Mouse (Mus musculus) C2C12 (cell line): ENCODE results near the gene Nfia.

ENCODE experiments used
- CEBPB ChIP-seq: IDR thresholded peaks from one replicate; pipeline ENCODE4 v1.6.1; 2011; ENCODE audit warnings: low read depth, mild to moderate bottlenecking, control low read depth, moderate library complexity
- CTCF ChIP-seq: IDR thresholded peaks from one replicate; pipeline ENCODE4 v1.5.1; 2011; ENCODE audit not compliant: control insufficient read depth, insufficient read depth, insufficient read length
- FOSL1 ChIP-seq: IDR thresholded peaks from one replicate; pipeline ENCODE4 v1.8.0; 2011; ENCODE audit warnings: mild to moderate bottlenecking, low read length; ENCODE audit not compliant: poor library complexity, insufficient read depth, severe bottlenecking
- MAX ChIP-seq: IDR thresholded peaks from one replicate; pipeline ENCODE4 v1.6.1; 2011; ENCODE audit warnings: mild to moderate bottlenecking, control low read depth
- MYOD1 ChIP-seq: IDR thresholded peaks from one replicate; pipeline ENCODE4 v1.6.1; 2011; ENCODE audit warnings: low read depth; ENCODE audit not compliant: control insufficient read depth, insufficient read length
- MYOG ChIP-seq: IDR thresholded peaks from one replicate; pipeline ENCODE4 v1.6.1; 2011; ENCODE audit not compliant: control insufficient read depth, insufficient read length; ENCODE audit errors: extremely low read depth
- USF1 ChIP-seq: IDR thresholded peaks from one replicate; pipeline ENCODE4 v1.6.1; 2011; ENCODE audit warnings: low read depth, mild to moderate bottlenecking, control low read depth, moderate library complexity

DNA sequence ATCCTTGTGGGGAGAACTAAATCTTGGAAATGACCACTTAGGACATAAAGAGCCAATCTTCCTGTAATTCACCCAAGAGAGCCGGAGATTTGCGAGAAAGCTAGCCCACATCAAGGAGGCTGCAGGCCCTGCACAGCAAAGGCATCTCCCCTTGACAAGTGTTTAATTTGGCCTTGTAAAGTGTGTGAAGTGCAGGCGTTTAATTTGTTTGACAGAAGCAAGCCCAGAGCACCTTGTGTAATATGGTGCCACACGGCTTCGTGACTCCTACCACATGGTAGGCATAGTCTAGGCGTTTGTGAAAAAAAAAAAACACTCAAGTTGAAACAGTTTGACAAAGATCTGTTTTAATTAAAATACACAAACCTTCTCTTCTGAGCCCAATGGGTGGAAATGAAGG, 42.5 kb upstream of the Nfia start:
- TF ChIP-seq CTCF (no peak), USF1 (no peak), MAX (no peak), CEBPB (no peak), FOSL1 (no peak), MYOG (no peak), MYOD1 (no peak)
